Mouse (Mus musculus) E14TG2a.4 (cell line): Measurements from ENCODE around the gene Lrrc15.
A peak's percentile ranks its signal among the peaks of the same experiment; 100 is the strongest.

Experiments used
- H3K27me3 ChIP-seq: 2 replicates; pipeline ENCODE4 v1.6.1; 2014; ENCODE audit warnings: low read length, control low read depth; ENCODE audit not compliant: insufficient read depth
- H3K36me3 ChIP-seq: 2 replicates; pipeline ENCODE4 v1.6.1; 2014; ENCODE audit warnings: low read length, control low read depth; ENCODE audit not compliant: insufficient read depth
- H3K4me1 ChIP-seq: replicated peaks from 2 replicates; pipeline ENCODE4 v1.6.1; 2014; ENCODE audit warnings: low read depth, low read length, control low read depth
- H3K4me3 ChIP-seq: replicated peaks from 2 replicates; pipeline ENCODE4 v1.5.1; 2014; ENCODE audit warnings: mild to moderate bottlenecking, low read length
- H3K9me3 ChIP-seq: 2 replicates; pipeline ENCODE4 v1.6.1; 2014; ENCODE audit warnings: low read length, control low read depth
- CTCF ChIP-seq: conservative IDR thresholded peaks from 2 replicates; pipeline ENCODE4 v1.5.1; 2014; ENCODE audit warnings: low read length
- NANOG ChIP-seq: IDR thresholded peaks from 2 replicates; pipeline ENCODE4 v1.6.1; 2014; ENCODE audit warnings: borderline replicate concordance, low read length, mixed read lengths
- POU5F1 ChIP-seq: IDR thresholded peaks from 2 replicates; pipeline ENCODE4 v1.6.1; 2014; ENCODE audit warnings: low read length, borderline replicate concordance

The Lrrc15 gene

GRCm38 (mm10) chr16:30282844-30283495 lies at the start of gene Lrrc15:
Gene Lrrc15 (minus strand): TSS chr16:30283256.
- peak within 1 kb of the TSS; percentile 64 for H3K4me3 ChIP-seq
- peaks cover 42% of the 10 kb centered on the region for H3K27me3 ChIP-seq
- H3K9me3 ChIP-seq = no peaks in the 10 kb centered on the region
- TF ChIP-seq NANOG (no peak), CTCF (no peak), POU5F1 (no peak)
- peaks cover 85% of the 10 kb centered on the region for H3K4me1 ChIP-seq
- H3K36me3 ChIP-seq = no peaks in the 10 kb centered on the region

DNA sequence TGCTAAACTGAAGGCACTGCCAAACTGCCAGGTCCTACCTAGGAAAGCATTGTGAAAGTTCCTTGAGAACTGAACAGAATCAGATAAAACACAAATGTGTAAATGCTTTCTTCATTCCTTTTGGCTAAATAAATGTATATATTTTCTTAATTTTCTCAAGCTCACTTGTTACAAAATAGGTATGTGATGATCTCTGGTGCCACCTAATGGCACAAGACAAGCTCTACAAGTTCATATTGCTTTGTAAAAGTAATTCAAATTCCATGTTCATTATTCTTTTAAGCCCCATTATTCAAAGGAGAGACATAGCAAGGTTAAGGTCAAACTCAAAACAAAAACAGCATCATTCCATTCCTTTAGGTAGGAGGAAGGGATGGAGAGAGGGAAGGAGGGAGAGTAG lies 31.2 kb upstream of the Lrrc15 start:
- TF ChIP-seq NANOG (no peak), POU5F1 (no peak), CTCF (peak; percentile 44)
- Histone ChIP-seq H3K4me3 (no peak overlapping the region), H3K4me1 (peaks cover 11% of the 10 kb centered on the region), H3K36me3 (peaks cover 54% of the 10 kb centered on the region), H3K27me3 (peaks cover 26% of the 10 kb centered on the region), H3K9me3 (no peaks in the 10 kb centered on the region)

- Histone ChIP-seq H3K36me3 (peaks cover 22% of the 10 kb centered on the region), H3K27me3 (peaks cover 60% of the 10 kb centered on the region), H3K4me1 (peaks cover 23% of the 10 kb centered on the region), H3K9me3 (no peaks in the 10 kb centered on the region), H3K4me3 (peak within 1 kb of the TSS; percentile 80)
- TF ChIP-seq POU5F1 (no peak), NANOG (no peak), CTCF (no peak)
These were observed 27.6 kb upstream of the Lrrc15 start, which contains the start of gene Gp5 for GRCm38 (mm10) chr16:30310647-30311046. Gene Gp5 (minus strand): TSS chr16:30310779.

GRCm38 (mm10) chr16:30310171-30310515 lies 27.1 kb upstream of the Lrrc15 start:
- Histone ChIP-seq H3K4me1 (peaks cover 23% of the 10 kb centered on the region), H3K27me3 (peaks cover 62% of the 10 kb centered on the region), H3K4me3 (peak overlapping the region; percentile 80; the same call in 1 of the 2 replicates), H3K9me3 (no peaks in the 10 kb centered on the region), H3K36me3 (peaks cover 18% of the 10 kb centered on the region)
- TF ChIP-seq POU5F1 = no peak
- TF ChIP-seq NANOG = no peak
- TF ChIP-seq CTCF = no peak

DNA sequence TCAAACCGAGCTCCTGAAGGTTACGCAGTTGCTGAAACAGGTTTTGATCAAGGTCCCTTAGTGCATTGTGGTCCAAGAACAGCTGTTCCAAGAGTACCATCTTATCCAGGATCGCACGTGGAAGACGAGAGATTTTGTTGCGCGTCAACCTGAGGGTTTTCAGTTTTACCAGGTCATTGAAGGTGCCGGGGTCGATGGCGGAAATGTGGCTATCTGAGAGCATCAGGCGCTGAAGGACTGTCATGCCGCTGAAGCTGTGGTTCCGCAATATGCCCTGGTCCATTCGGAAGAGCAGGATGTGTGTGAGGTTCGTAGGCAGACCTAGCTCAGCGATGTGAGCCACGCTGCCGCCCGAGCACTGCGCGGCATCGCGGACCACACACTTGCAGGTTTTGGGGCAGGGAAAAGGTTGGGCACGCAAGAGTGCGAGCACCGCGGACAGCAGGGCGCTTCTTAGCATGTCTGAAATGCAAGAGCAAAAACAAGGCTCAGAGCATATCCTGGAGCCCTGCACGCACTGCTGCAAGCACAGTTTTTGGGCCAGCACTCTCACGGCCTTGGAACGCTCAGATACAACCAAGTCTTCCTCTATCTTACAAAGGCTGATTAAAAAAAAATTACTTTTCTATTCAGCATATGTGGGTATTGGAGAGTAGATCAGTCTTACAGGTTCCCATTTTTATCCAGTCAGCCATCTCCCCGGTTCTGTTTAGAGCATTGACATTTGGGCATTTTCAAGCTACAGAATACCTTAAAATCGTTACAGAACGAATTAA lies 26.5 kb upstream of the Lrrc15 start:
- H3K4me1 ChIP-seq = peaks cover 23% of the 10 kb centered on the region
- H3K9me3 ChIP-seq = no peaks in the 10 kb centered on the region
- TF ChIP-seq CTCF (no peak), NANOG (no peak), POU5F1 (no peak)

DNA sequence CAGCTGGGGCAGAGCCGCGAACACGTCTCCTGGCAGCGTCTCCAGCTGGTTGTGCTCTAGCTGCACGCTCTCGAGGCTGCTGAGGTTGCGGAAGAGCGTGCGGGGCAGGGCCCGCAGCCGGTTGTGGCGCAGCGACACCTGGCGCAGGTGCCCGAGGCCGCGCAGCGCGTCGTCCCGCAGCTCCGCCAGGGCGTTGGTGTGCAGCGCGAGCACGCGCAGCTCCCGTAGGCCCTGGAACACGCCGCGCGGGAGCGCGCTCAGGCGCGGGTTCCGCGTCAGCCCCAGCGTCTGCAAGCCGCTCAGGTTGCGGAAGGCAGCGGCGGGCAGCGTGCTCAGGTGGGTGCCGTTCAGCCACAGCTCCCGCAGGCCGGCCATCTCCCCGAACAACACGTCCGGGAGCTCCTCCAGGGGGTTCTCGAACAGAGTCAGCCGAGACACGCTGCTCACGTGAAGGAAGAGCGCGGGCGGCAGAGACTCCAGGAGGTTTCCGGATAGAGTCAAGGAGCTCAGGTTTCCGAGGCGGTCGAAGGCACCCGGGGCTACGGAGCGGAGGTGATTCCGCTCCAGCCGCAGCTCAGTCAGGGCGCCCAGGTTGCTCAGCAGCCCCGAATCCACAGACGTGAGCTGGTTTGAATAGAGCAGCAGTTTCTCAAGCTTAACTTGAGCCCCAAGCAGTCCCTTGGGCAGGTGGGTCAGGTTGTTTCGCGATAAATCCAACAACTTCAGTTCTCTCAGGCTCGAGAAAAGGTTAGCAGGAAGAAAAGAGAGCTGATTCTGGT lies 25.7 kb upstream of the Lrrc15 start:
- no peak for TF ChIP-seq CTCF
- TF ChIP-seq POU5F1 = no peak
- no peak for TF ChIP-seq NANOG
- peaks cover 10% of the 10 kb centered on the region; the same call in 1 of the 2 replicates for H3K36me3 ChIP-seq
- H3K4me3 ChIP-seq = peak overlapping the region; percentile 80
- H3K27me3 ChIP-seq = peaks cover 68% of the 10 kb centered on the region
- H3K9me3 ChIP-seq = no peaks in the 10 kb centered on the region
- H3K4me1 ChIP-seq = peaks cover 23% of the 10 kb centered on the region

More for the DNA sequence above, 26.5 kb upstream of the Lrrc15 start:
- Histone ChIP-seq H3K27me3 (peaks cover 62% of the 10 kb centered on the region), H3K4me3 (peak overlapping the region; percentile 80), H3K36me3 (peaks cover 12% of the 10 kb centered on the region)

- H3K4me1 ChIP-seq = peaks cover 23% of the 10 kb centered on the region
These were observed 25.0 kb upstream of the Lrrc15 start for GRCm38 (mm10) chr16:30307961-30308615.

DNA sequence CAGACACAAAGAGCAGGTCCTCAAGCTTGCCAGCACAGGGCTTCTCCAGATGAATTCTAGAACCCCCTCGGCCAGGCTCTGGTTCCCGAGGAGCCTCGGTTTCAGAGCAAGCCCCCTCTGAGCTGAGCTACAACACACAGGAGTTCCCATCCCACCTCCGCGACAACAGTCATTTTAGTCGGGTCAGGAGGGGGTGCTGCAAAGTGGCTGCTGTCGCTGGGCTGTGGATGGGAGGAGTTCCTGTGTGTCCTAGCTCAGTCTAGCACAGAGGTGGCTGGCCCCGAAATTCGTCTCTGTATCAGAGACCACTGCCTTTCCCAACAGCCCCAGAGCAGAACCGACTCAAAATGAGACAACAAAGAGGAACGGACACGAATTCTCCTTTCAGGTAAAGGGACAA lies 24.2 kb upstream of the Lrrc15 start:
- peaks cover 77% of the 10 kb centered on the region for H3K27me3 ChIP-seq

More at GRCm38 (mm10) chr16:30307961-30308615, 25.0 kb upstream of the Lrrc15 start:
- Histone ChIP-seq H3K27me3 (peaks cover 75% of the 10 kb centered on the region), H3K36me3 (peaks cover 10% of the 10 kb centered on the region; the same call in 1 of the 2 replicates), H3K4me3 (peak overlapping the region; percentile 80), H3K9me3 (no peaks in the 10 kb centered on the region)
- TF ChIP-seq CTCF (no peak), POU5F1 (no peak), NANOG (no peak)

More for the DNA sequence above, 24.2 kb upstream of the Lrrc15 start:
- peaks cover 7% of the 10 kb centered on the region; the same call in 1 of the 2 replicates for H3K36me3 ChIP-seq
- peaks cover 23% of the 10 kb centered on the region for H3K4me1 ChIP-seq
- TF ChIP-seq NANOG (no peak), POU5F1 (no peak), CTCF (no peak)
- H3K4me3 ChIP-seq = no peak overlapping the region
- H3K9me3 ChIP-seq = no peaks in the 10 kb centered on the region
